Mouse (Mus musculus): Measurements from ENCODE around the gene Cntn1.

DNA sequence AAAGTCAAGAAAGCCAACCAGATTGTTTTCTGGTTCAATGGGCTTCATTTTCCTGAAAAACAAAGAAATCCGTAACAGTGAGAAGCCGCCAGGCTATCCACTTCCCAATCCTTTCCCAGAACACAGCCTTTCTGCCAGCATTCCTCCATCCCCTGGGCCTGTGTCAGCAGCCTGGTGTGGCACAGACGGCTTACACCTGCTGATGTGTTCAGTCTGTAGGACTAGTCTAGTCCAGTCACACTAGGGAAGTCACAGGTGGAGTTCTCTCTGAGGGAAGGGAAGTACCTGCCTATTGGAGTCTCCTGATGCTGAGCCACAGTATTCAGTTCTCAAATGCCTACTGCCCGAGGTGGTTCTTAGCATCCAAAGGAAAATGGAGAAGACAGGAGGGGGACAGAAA lies 111.9 kb downstream of the Cntn1 start:
- TF ChIP-seq POLR2A (IDR thresholded peaks at IDR 0.05; ENCODE audit: low read depth, low read length) (no peak), CTCF (IDR thresholded peaks at IDR 0.05; ENCODE audit: extremely low read depth, insufficient read length, insufficient replicate concordance, low read depth, low read length) (no peak)

Measured in small intestine, adult 2 months (tissue).